Mouse (Mus musculus): ENCODE measurements around the gene B230104I21Rik.

Gene B230104I21Rik

DNA sequence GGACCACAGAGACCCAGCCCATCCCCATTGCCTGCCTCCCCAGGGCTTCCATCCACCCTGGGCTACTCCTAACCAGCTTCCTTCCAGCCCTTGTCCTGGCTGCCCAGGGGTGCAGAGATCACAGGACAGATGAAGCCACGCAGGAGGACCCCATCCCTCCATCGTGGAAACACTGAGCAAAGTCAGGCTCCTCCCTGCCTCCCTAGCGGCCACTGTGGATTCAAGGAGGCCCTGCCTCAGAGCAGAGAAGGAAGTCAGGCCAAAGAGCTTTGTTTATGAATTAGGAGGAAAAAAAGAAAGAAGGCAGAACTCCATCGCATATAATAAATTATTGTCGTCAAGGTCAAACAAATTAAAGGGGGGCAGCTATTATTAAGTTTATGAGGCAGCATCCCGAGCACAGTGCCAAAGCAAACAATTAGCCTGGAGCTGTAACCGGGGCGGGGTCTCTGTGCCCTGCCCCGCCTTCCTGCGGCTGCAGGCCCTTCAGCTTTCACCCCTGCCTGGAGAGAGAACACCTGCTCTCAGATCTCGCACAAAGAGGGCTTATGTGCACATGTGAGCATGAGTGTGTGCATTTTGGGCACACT is 12.4 kb downstream of the B230104I21Rik start:
- no peak for DNase-seq (ENCODE audit: low spot score)

DNA sequence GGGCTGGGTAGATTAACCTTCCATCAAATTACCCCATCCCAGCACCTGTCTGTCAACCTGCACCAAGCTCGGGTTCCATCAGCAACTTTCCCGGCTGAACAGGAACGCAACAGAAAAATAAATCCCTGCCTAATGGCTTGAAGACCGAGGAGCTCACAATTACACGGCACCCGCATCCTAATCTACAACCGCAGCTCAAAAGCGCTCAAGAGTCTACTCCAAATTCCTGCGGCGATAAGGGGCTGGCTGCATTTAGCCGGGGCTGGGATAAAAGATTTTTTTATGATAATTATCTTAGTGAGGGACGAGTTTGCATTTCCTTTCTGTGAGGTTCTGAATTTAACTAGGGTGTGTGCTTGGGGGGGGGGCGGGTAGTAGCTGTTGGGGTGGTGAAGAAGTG is 16.3 kb downstream of the B230104I21Rik start:
- DNase-seq (ENCODE audit: low spot score) = no peak

DNA sequence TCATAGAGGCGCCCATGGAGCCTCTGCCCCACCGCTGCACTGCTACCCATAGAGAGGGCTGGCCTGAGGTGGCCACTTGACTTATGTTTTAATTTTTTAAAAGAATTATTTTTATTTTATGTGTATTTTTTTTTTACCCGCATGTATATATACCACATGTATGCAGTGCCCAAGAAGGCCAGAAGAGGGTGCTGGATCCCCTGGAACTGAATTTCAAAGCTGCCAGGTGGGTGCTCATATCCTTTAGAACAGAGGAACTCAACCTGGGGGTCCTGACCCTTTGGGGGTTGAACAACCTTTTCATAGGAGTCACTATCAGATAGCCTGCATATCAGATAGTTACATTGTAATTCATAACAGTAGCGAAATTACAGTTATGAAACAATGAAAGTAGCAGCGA is 19.5 kb downstream of the B230104I21Rik start:
- DNase-seq (ENCODE audit: low spot score) = no peak

DNA sequence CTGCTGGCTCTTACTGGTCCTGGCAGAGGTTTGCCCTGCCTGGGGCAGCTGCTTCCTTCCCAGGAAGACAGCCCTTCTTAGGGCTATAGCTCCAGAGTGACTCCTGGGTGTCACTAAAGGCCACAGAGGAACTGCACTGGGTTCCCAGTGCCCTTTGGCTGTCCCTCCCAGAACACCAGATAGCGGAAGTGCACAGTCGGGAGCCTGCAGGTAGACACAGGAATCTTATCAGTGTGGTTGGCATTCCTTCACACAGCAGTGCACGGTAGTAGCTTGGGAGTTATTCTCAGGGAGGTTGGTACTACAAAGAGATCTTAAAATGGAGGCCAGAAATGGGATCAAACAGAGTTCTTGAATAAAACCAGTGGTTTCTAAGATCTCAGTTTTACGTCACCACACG is 22.4 kb downstream of the B230104I21Rik start:
- no peak for DNase-seq (ENCODE audit: low spot score)

DNA sequence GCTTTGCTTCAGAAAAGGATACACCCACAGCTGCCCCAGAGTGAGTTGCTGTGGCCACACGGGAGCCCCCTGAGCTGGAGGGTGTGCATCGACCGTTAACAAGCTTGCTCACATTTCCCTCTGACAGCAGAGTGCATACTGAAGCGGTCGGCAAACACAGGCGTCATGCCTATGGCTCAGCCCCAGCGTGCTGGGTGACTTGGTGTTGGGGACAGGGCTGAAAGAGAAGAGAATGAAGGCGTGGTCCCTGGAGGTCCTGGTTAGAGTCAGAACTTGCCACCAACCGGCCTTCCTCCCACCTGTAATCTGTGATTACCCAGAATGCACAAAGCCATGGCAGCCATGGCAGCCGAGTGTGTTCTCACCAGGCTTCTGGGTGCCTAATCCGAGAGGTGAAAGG is 22.9 kb downstream of the B230104I21Rik start:
- DNase-seq (ENCODE audit: low spot score) = no peak

DNA sequence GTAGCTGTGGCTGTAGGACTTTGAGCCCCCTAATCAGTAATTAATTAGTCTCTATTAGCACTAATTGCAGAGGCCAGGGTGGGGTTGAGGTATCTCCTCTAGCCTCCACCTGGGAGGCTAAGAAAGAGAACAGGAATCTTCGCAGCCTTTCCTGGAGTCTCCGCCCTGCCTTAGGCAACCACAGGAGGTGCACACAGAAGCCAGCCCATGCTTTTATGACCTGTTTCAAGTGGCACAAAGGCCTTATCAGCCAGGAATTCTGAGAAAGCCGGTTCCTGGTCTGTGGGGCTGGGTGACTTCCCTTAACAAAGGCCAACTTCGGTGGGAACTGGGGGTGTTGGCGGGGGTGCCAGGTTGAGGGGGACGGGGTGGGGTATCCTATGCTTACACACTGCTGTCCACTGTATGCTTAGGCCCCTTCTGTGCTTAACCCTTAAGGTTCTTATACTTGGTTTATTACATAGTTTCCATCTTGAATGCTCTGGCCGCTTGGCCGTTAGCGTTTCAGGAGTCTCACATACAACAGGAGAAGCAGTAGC is 23.9 kb downstream of the B230104I21Rik start:
- no peak for DNase-seq (ENCODE audit: low spot score)

DNA sequence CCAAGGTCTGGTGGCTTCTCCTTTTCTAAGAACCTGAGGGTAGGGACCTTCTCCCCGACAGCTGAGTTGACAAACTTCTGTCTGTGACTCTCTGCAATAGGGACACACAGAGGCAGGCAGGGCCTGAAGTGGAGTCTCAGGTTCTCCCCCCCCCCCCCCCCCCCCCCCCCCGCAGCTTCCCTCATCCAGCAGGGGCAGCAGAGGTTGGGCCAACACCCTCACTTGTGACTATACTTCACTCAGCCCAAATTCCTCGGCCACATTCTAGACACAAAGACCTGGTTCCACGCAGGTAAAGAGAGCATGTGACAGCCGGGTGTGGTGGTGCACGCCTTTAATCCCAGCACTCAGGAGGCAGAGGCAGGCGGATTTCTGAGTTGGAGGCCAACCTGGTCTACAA is 24.5 kb downstream of the B230104I21Rik start:
- no peak for DNase-seq (ENCODE audit: low spot score)

DNA sequence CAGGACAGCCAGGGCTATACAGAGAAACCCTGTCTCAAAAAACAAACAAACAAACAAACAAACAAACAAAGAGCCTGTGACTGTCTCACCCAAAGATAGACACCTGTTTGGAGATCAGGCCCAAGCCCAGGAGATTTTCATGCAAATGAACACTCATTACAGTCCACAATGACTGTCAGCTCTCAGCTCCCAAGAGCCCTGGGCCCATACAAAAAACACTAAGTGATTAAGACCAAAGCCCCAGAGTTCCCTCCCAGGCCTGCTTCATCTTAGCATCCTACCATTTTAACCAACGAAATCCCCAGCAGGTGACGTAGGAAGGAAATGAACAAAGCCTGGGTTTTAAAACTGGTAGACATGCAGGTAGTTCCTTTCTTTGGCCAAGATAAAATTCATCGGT is 24.9 kb downstream of the B230104I21Rik start:
- DNase-seq (ENCODE audit: low spot score) = no peak

DNA sequence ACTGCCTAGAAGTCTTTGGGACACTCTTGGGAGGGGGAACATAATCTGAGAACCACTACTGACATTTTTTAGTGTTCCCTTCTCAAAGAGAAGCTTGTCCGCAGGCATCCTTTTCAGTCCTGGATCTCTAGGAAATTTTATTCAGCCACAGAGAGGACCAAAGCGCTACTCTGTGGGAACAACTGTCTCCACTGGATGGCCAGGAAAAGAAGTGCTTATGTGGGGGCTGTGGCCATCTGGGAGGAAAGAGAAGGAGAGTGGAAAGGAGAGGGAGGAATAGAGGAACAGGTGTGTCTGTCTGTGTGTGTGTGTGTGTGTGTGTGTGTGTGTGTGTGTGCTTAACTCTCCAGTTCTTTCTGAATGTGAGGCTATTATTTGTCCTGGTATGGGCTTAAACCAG is 28.8 kb downstream of the B230104I21Rik start:
- DNase-seq (ENCODE audit: low spot score) = no peak

DNA sequence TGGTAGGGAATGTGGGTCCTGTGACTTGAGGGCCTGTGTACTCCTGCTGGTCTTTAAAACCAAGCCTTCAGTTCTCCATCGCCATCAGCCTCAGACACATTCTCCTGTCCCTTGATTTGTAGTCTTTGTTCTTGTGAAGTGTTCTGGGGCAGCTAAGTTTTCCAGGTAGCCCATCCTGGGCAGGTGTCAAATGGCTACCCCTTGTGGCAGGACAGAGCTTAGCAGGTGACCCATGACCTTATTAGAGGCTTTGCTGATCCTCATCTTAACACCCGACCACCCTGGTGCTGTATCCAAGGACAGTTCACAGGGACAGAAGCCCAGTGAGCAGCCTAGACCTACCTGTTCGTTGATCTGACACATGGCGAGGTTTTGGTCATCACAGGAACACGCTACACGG is 30.9 kb downstream of the B230104I21Rik start:
- DNase-seq (ENCODE audit: low spot score) = no peak

DNA sequence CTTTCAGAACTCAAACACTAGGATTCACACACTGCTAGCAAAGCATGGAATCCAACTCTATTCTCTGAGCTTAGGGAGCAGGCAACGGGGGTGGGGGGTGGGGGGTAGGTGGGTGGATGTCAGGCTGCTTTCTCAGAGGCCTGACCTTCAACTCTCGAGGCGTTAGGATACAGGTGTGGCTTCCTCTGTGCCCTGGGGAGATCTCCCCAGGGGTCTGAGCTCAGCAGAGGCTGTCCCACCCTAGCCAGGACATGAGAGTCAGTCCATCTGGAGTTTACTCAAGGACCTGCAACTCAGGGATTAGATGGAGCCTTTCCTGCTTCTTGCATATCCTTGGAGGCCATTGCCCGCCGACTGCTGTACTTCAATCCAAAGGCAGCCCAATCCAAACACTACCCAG is 33.2 kb downstream of the B230104I21Rik start:
- no peak for DNase-seq (ENCODE audit: low spot score)

DNA sequence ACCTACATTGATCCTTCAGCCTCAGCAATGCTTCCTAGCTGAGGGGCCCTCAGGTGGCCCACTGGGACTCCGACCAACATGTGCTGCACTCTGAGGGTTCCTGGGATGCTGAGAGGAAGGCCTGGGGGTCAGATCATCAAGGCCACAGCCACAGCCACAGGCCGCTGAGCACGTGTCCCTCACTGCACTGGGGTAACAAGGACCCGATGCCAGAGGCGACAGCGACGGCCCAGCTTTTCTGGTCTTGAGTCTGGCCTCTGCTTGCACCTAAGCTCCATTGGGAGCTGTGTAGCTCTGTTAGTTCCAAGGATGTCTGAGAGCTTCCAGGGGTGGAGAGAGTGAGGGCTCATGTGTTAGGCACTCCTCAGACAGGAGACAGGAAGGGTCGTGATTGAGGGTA is 34.9 kb downstream of the B230104I21Rik start:
- no peak for DNase-seq (ENCODE audit: low spot score)

DNA sequence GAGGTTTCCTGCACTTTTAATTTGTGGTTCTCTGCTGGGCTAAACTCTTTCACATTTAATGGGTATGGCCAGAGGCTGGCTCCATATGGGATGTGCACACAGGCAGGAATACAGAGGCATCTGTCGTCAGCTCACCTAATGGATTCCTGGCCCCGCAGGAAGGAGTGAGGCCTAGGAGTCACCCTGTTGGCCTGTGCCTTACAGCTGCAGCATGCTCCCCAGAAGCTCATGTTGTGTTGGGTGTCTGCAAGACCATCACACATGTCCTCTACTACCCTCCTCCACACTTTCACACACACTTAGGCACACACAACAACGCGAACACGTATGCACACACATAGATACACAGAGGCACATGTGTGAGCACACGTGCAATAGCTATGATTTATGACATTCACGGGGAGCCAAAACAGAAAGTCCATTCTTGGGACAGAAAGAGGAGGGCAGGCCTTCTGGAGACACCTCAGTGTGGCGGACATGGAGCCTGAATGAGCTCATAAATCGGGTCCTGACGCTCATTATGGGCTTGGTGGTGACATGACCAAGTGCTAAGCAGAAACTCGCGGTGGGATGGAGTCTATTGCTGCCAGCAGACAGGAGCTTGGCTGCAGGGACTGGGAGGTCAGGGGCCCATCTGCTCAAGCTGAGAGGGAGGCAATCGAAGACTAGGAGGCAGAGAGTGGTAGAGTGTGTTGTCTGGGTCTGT is 35.8 kb downstream of the B230104I21Rik start:
- no peak for DNase-seq (ENCODE audit: low spot score)

DNA sequence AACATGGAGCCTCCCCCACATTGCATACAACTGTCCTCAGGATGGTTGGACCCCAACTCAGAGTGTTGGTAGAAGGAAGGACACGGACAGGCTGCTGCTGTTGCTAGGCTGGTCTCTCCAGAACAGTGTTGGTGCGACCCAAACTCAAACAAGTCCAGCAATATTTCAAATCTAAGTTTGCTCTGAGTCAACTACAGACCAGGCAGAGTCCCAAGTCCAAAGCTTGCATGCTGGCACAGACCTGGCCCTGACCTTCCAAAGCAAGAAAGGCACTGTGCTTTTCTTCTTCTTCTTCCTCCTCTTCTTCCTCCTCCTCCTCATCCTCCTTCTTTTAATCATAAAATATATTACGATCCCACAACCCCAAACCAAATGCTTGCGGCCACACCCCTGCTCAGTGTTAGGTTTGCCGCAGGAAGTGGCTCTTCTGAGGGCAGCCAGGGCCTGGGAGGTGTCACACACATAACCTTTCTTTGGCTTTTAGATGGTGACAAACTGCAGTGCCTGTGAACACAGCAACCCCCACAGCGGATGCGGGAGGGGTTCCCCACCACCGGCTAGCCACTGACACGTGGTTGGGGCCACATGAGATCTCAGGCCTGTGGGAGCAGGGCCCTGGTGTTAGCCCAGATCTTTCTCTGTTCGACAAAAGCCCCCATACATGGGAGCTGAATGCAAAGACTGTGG is 40.2 kb downstream of the B230104I21Rik start:
- DNase-seq (ENCODE audit: low spot score) = no peak

DNA sequence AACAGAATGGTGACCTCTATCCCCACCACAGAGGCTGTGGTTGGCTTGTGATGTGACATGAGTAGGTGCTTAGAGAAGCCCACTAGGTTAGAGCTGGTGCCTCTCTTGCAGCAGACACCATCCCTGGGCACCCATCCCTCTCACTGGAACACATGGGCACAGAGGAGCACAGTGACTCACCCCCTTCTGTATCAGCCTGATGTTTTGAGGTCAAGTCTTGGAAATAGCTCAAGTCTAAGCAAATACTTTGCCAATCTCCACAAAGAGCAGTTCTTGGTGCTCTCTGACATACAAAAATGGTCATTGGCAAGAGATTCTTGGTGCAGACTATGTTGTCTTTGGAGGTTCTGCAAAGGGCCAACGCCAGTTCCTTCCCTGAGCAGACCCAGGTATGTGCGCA is 42.9 kb downstream of the B230104I21Rik start:
- DNase-seq (ENCODE audit: low spot score) = peak; percentile 21

DNA sequence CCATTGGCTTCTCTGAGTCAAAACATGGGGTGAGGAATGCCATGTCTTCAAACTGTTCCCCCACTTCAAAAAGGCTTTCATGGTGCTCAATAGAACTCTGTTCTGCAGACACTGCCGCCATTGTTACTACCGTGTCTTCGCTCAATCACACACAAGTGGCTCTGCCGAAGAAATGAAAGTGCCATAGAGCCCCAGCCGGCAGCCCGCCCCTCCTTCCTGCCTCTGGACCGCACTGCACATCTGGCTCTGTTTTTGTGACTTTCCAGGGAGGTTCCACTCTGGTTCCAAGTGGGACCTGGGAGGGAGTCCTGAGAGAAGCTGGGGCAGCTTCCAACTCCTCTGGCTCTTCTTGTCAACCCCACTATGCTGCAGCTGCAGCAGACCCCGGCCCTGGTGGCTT is 49.3 kb downstream of the B230104I21Rik start:
- DNase-seq (ENCODE audit: low spot score) = no peak

DNA sequence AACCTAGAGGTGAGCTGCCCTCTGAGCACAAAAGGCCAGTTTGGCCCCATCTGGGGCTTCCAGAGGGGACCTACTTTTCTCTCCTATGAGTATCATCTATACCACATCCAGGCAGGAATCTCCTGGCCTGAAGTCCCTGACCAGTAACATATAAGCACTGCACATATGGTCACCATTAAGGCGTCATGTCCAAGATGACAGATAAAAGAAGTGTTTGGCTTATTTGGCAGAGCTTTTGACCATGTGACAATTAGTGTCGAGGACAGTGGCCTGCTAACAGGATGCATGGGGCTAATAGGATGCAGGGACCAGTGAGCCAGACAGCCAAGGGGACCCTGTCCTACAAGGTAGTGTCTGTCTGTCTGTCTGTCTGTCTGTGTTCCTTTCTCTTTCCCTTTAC is 50.0 kb downstream of the B230104I21Rik start:
- DNase-seq (ENCODE audit: low spot score) = no peak

DNA sequence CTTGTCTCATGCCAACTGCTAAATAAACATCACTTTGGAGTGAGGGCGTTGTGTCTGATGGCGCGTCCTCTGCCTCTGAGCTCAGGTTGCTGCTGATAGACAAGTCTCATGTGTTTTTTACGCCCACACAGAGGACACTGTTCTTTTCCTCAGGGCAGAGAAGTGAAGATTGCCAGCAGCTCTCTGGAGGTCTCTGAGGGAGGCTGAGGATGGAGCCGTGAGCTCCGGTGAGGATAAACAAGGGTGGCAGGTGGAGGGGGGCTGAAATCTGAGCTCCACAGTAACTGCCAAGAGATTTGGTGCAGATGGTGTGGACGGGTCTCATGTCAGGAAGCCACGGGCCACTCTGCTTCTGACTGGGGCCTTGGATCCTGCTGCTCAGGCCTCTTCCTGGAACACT is 50.9 kb downstream of the B230104I21Rik start:
- DNase-seq (ENCODE audit: low spot score) = no peak

DNA sequence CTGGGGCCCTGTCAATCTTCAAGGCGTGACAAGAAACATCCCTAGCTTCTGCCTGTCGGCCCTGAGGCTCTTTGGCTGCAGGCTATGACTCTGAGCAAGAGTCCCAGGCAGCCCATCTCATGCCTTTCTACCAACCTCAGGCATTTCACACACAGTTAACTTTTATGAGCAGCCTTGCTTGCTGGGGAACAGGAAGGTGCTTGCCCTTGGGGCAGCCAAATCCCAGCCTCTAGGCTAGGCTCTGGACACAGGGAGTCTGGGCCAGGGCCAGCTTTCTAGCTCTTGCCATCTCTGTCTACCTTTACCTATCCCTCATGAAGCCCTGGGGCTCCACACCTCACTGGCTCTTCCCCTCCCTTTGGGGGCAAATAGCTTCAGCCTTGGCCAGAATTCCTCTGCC is 53.7 kb downstream of the B230104I21Rik start:
- no peak for DNase-seq (ENCODE audit: low spot score)

DNA sequence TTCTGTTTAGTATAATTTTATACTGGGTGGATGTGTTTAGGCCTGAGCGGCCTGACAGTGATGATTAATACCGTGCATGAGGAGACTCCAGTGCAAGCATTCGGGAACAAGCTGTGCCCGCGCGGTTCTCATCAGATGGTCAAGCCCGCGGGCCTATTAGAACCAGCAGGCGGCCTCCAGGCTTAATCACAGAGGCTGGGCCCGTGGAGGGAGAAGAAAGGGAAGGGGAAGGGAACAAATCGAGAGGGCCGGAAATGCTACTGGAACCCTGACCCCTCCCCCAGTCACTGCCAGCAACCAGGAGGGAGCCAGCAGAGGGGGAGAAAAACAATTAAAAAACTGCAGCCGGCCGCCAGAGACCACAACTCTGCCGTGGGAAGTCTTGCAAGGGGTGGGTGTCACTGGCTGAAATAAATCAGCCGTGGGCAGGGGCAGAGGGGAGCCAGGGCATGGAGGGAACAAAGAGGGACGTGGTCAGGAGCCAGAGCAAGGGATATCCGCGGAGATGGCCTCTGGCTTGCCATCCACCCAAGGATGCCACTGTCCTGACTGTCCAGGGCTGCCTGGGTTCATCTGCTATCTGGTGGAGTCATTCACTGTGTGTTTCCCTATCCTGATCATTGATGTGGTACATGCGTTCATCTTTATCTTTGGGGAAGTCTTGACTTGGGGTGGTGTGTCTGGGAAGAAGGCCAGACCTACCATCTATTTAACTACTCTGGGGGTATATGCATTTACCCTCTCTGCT is 54.6 kb downstream of the B230104I21Rik start:
- no peak for DNase-seq (ENCODE audit: low spot score)

DNA sequence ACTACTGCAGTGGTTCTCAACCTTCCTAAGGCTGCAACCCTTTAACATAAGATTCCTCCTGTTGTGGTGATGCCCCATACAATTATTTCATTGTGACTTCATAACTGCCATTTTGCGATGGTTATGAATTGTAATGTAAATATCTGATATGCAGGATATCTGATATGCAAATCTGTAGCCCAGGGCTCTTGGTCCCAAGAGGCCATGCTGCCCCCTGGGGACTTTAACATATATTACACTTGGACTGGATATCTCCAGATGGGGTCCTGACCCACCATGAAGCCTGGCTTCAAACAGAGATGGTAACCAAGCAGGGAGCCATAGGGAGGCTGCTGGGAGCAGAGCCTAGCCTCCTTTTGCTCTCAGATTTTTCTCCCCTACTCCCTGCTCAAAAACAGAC is 56.7 kb downstream of the B230104I21Rik start:
- no peak for DNase-seq (ENCODE audit: low spot score)

Data from adipocyte (in vitro differentiated cells).